Mouse (Mus musculus): Measurements from ENCODE around the gene Eps8. TPM values are rescaled to one million over a fixed set of nuclear protein-coding genes. Genes with fewer than 3 reads are reported as not detected.

Gene Eps8
- 0.71 TPM for polyA plus RNA-seq (2017; shearing (Covaris generic))

DNA sequence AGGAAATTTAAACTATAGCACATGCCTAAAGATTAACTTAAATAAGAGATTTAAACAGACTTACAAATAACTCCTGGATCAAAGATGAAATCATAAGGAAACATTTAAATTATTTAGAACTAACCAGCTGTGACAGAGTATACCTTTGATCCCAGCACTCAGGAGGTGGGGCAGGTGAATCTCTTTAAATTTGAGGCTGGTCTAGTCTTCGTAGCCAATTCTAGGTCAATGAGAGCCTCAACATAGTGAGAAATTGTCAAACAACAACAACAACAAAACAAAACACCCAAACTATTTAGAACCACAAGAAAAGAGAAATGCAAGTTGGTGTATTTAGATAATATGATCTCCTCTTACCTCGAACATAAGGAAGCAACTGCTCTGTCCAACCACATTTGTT, at the start of gene Eps8:
Gene Eps8 (minus strand): TSS at position 101 of the 400 bp plus-strand sequence.

Other genes with a start within 250 kb of the Eps8 start
- 108 TPM for gene Strap, start 80.2 kb upstream of the Eps8 start, polyA plus RNA-seq (2017; shearing (Covaris generic))
- 72.5 TPM for gene Dera, start 99.7 kb upstream of the Eps8 start, polyA plus RNA-seq (2017; shearing (Covaris generic))